Mouse (Mus musculus): ENCODE data around the gene Atp6v0e2.

Gene Atp6v0e2

DNA sequence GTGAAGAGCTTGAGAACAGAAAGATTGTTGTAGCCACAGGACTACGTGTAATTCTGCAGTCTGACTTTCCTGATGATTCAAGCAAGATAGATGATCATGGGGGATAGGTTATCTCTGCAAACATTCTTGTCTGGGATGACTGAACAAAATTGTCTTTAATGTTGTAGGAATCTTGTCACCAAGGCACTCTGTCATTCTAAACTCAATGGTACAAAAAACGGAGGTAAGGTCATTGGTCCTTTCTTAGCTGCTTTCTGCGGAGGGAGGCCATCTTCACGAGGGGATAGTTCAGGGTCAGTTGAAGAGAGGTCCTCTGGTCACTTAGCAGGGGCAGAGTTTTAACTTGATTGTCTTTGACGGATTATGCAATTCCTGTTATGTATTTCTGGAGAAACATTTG lies 41.3 kb downstream of the Atp6v0e2 start:
- no peak for DNase-seq

DNA sequence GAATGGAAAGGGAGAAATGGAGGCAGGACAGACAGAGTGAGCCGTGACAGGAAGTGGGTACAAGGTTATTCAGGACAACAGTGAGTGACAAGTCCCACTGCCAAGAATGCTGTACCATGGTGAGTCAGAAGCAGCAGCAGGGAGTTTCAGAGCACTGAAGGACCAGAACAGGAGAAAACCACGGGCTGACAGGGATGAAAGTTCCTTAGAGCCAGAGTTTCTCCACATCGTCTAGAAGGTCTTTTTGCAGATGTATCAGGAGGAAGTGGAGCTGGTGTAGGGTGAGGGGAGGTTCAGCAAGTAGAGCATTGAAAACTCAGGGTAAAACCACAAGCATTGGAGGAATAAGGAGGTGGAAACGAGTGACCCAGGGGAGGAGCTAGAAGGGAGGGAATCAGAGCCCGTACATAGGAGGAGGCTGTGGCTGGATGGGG lies 41.8 kb downstream of the Atp6v0e2 start:
- DNase-seq, result no peak

DNA sequence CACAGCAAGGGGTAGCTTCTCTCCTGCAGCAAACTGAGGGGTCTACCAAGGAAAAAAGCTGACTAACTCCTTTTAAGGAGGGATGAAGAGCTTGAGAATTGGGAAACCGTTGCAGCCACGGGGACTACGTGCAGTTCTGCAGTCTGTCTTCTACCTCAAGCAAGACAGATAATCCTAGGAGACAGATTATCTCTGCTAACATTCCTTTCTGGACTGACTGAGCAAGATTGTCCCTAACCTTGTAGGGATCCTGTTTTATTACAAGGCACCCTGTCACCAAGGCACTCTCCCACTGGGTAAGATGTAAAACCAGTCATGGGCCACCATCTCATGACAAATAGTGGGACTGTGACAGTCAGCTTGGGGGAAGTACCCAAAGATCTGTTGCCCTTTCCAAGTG lies 43.8 kb downstream of the Atp6v0e2 start:
- DNase-seq, result no peak

- peak; percentile 35 to 60 for DNase-seq
These were observed 44.6 kb downstream of the Atp6v0e2 start for GRCm38 (mm10) chr6:48582037-48582436.

DNA sequence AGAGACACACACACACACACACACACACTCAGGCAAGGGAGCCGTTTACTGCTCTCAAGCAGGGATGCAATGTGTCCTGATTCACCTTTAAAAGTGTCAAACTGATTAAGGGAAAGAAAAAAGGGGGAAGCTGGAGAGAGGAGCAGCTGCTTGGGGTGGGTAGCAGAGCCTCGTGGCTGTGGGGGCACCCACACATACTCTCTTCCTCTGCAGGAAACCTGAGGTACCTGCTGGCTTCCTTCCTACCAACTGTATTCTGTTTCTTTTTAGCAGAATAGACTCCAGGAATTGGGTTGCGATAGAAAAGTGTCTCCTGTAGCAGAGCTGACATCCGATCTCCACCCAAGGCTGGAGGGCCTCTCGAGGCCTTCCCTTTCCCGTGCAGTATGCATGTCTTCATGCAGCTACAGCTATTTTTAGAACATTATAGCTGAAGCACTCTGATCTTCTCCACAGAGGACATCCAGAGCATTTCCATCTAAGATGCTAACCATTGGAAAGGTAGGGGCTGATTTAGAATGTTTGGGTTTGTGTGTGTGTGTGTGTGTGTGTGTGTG lies 51.9 kb downstream of the Atp6v0e2 start, which contains the start of gene Gm45021:
Gene Gm45021, plus strand, starts transcription at position 417 of the 557 bp plus-strand sequence.
- DNase-seq, result no peak

Measured in cerebellum, postnatal 25 days (tissue).